Mouse (Mus musculus) midbrain, embryonic 12.5 days (tissue): ENCODE results near the gene Mrpl21. TPM values are rescaled to one million over a fixed set of nuclear protein-coding genes. Genes with fewer than 3 reads are reported as not detected.

Experiments
- ATAC-seq: fragments of 200-750 bp; cut with Nextera tagmentation; 2 replicates; pipeline ENCODE4 v1.8.0; 2017; ENCODE audit warnings: low read depth, moderate TSS enrichment, moderate library complexity; ENCODE audit not compliant: low FRiP score
- H3K27ac ChIP-seq: fragments of 300-500 bp; sonication (generic); replicated peaks from 2 replicates; pipeline ENCODE4 v1.5.1; 2016; ENCODE audit warnings: mild to moderate bottlenecking
- H3K27me3 ChIP-seq: fragments of 300-500 bp; sonication (generic); 2 replicates; pipeline ENCODE4 v1.6.1; 2016; ENCODE audit warnings: mild to moderate bottlenecking
- H3K36me3 ChIP-seq: fragments of 300-500 bp; sonication (generic); 2 replicates; pipeline ENCODE4 v1.6.1; 2016
- H3K4me1 ChIP-seq: fragments of 300-500 bp; sonication (generic); 2 replicates; pipeline ENCODE4 v1.6.1; 2016
- H3K4me2 ChIP-seq: fragments of 300-500 bp; sonication (generic); replicated peaks from 2 replicates; pipeline ENCODE4 v1.6.1; 2016; ENCODE audit warnings: mild to moderate bottlenecking, moderate library complexity
- H3K4me3 ChIP-seq: fragments of 300-500 bp; sonication (generic); 2 replicates; pipeline ENCODE4 v1.5.1; 2016; ENCODE audit warnings: mild to moderate bottlenecking
- H3K9ac ChIP-seq: fragments of 300-500 bp; sonication (generic); replicated peaks from 2 replicates; pipeline ENCODE4 v1.6.1; 2016; ENCODE audit warnings: mild to moderate bottlenecking, moderate library complexity
- H3K9me3 ChIP-seq: fragments of 300-500 bp; sonication (generic); 2 replicates; pipeline ENCODE4 v1.6.1; 2016; ENCODE audit warnings: mild to moderate bottlenecking
- WGBS: fragments of 180-500 bp; shearing (Covaris S2); methylation state at CpG from one replicate; pipeline ENCODE4 v1.1.7; 2016; 5-methylcytosine and 5-hydroxymethylcytosine counted together
- polyA plus RNA-seq: library from polyadenylated mRNA; unstranded; fragments of >200 nt; fragmentation: Nextera tagmentation; extraction: Ambion mirVana; gene quantifications from 2 replicates; pipeline ENCODE4 v1.2.1, GENCODE M21; 2016

Gene Mrpl21
- polyA plus RNA-seq: 113 and 117 TPM in 2 replicates

DNA sequence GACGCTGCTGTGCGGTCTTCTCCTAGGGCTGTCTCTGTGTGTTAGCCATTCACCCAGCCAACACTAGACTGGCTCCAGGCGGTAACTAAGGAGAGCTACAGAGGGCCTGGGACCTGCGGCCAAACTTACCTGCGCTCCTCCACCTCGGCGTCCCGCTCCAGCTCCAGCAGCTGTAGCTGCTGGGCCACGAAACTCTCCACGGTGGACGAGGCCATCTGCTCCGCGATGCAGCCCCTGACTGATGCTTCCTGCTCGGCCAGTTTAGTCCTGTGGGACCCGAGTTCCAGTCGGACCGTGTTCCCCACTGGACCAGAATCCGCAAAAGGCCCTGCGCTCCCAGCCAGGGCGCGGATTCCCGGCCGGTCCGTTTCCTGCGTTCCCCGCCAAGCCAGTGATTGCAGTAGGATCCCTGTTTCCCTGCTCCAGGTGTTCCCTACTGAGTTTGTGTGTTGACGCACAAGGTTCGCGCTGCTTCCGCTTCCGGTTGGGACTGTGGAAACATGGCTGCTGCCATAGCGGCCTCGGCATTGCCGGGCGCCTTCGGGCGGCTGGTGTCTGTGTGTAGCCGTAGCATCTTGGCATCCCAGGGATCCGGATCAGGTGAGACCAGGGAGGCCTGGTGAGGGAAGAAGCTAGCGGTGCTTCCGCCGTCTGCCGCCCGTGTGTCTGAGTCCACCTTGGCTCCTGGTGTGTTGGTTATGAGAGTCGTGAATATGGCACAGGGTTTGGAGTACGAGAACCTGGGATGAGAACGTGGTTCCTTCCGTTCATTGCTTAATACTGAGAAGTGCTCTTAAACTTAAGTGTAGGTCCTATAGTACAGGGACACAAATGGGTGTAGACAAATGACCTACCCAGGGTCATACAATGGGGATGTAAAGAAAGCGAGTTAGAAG, at the start of gene Mrpl21, which contains the start of gene Ighmbp2:
Mrpl21 (plus strand) TSS at position 330 of the 896 bp plus-strand sequence.
Ighmbp2 (minus strand) TSS at position 446 of the 896 bp plus-strand sequence.
- Histone ChIP-seq H3K27me3 (no peaks in the 10 kb centered on the region), H3K36me3 (peaks cover 53% of the 10 kb centered on the region), H3K27ac (peak within 1 kb of the TSS; percentile 69), H3K4me2 (peak within 1 kb of the TSS; percentile 65), H3K4me1 (peaks cover 17% of the 10 kb centered on the region), H3K9ac (peak within 1 kb of the TSS; percentile 62), H3K4me3 (peak within 1 kb of the TSS; percentile 83), H3K9me3 (no peaks in the 10 kb centered on the region)
- peak; percentile 91 for ATAC-seq
- WGBS: under 1% methylated on average over 49 of the region's 49 CpGs

DNA sequence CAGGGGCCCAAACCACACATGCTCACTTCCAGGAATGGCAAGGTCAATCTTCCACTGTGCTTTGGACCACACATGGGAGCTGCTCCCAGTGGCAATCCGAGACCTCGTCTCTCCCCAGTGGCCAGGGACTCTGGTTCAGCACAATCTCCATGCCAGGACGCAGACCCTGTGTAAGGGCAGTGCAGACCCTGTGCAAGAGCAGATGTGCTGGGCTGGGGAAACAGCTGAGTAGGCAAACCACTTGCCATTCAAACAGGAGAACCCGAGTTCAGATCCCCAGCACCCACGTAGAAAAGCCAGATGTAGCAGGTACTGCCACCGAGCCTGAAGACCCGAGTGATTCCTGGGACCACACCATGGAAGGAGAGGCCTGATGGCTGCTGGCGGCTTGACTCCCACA, 22.7 kb upstream of the Mrpl21 start:
- Histone ChIP-seq H3K27me3 (no peaks in the 10 kb centered on the region), H3K9ac (no peak overlapping the region), H3K4me3 (no peak overlapping the region), H3K9me3 (no peaks in the 10 kb centered on the region), H3K4me2 (no peak overlapping the region), H3K4me1 (no peaks in the 10 kb centered on the region), H3K36me3 (peaks cover 52% of the 10 kb centered on the region), H3K27ac (no peak overlapping the region)
- WGBS: 93% methylated on average over 8 of the region's 8 CpGs
- no peak for ATAC-seq

DNA sequence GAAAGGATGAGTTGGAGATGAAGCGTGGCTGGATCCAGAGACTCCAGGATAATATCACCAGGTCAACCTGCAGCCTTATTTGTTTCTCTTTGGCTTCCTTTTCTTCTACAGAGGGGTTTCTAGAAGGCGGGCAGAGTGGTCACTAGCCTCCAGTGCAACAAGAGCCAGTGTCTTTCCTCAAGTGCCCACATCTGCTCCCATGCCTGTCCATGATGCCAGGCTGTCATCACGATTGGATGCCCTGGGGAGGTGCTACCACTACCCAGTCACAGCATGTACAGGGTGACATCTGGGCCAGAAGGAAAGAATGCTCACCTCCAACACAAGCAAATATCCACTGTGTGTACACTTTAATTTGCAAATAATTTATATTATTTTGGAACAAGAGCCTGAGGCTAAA, 22.1 kb upstream of the Mrpl21 start:
- Histone ChIP-seq H3K4me1 (no peaks in the 10 kb centered on the region), H3K27ac (no peak overlapping the region), H3K27me3 (no peaks in the 10 kb centered on the region), H3K4me3 (no peak overlapping the region), H3K9ac (no peak overlapping the region), H3K36me3 (peaks cover 58% of the 10 kb centered on the region), H3K4me2 (no peak overlapping the region), H3K9me3 (no peaks in the 10 kb centered on the region)
- 97% methylated on average over 3 of the region's 3 CpGs for WGBS
- no peak for ATAC-seq

DNA sequence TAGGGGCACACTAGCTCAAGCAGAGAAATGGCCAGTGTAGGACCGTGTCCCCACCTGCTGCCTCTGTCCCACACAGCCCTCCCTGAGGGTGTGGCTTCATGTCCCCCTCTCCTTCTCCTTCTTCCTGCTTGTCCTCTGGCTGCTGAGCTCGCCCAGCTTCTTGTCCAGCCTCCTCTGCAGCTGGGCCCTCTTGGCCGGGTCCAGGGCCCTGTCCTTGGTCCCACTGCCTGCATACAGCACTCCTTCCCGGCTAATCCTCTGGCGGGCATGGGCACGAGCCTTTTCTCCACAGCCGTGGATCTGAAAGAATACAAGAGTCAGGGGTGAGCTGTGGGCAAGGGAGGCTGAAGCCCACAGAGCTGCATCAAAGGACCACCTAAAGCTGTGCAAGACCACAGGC, 21.4 kb upstream of the Mrpl21 start:
- Histone ChIP-seq H3K4me3 (no peak overlapping the region), H3K4me1 (no peaks in the 10 kb centered on the region), H3K27ac (no peak overlapping the region), H3K9me3 (no peaks in the 10 kb centered on the region), H3K4me2 (no peak overlapping the region), H3K9ac (no peak overlapping the region), H3K27me3 (no peaks in the 10 kb centered on the region), H3K36me3 (peaks cover 65% of the 10 kb centered on the region)
- WGBS: 87% methylated on average over 7 of the region's 7 CpGs
- ATAC-seq: no peak

DNA sequence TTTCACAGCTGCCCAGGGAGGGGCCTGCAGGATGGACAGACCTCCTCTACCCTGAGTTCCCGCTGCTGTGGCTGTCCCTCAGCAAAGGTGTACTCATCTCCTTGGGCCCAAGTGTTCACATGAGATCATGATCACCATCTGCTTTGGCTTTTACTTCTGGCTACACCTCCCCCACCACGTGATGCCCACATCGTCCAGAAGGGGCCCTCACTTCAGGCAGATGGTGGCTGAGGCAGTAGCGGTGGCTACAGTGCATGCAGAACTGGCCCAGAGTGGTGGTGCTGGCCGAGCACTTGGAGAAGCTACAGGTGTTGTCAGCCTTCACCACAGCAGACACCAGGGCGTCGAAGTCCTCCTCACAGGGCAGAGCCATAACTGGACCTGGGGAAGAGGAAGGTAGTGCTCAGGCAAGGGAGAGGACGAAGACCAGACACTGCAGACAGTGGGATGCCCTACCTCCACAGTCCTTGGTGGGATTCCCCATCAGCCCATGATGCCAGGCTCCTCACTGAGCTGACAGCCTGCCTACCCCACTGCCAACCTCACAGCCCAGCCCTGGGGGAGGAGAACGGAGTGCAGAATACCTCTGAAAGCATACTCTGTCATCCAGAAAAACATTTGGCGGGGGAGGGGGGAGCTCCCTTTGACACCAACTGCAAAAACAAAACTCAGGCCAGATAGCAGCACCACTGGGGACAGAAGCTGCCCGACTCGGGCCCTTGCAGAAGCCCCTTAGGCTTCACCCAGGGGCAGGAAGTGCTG, 20.8 kb upstream of the Mrpl21 start:
- no peak overlapping the region for H3K4me2 ChIP-seq
- 89% methylated on average over 12 of the region's 12 CpGs for WGBS
- no peaks in the 10 kb centered on the region for H3K4me1 ChIP-seq
- H3K27ac ChIP-seq: no peak overlapping the region
- H3K4me3 ChIP-seq: no peak overlapping the region
- H3K9ac ChIP-seq: no peak overlapping the region
- ATAC-seq: no peak
- H3K36me3 ChIP-seq: peaks cover 71% of the 10 kb centered on the region
- no peaks in the 10 kb centered on the region for H3K9me3 ChIP-seq
- H3K27me3 ChIP-seq: no peaks in the 10 kb centered on the region

DNA sequence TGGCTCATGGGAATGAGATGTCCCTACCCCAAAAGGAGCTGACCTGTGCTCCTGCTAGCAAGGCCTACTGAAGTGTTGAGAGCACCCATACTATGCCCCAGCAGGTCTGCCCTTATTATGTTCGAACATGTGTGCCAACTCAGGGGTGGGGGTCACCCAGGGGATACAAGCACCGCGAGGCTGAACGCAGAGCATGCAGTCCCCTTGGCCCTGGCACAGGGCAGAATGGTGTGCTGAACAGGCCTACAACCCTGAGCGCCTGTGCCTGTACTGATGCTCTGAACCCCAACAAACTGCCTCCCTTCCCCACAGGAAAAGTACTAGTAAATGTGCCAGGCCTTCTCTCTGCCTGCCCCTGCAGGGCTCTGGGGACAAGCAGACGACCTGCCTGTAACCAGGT, 18.4 kb upstream of the Mrpl21 start:
- WGBS: 96% methylated on average over 6 of the region's 6 CpGs
- no peak overlapping the region for H3K27ac ChIP-seq
- no peaks in the 10 kb centered on the region for H3K27me3 ChIP-seq
- H3K9me3 ChIP-seq: no peaks in the 10 kb centered on the region
- H3K36me3 ChIP-seq: peaks cover 95% of the 10 kb centered on the region
- H3K4me2 ChIP-seq: no peak overlapping the region
- no peak overlapping the region for H3K4me3 ChIP-seq
- H3K9ac ChIP-seq: no peak overlapping the region
- no peaks in the 10 kb centered on the region for H3K4me1 ChIP-seq
- ATAC-seq: no peak

DNA sequence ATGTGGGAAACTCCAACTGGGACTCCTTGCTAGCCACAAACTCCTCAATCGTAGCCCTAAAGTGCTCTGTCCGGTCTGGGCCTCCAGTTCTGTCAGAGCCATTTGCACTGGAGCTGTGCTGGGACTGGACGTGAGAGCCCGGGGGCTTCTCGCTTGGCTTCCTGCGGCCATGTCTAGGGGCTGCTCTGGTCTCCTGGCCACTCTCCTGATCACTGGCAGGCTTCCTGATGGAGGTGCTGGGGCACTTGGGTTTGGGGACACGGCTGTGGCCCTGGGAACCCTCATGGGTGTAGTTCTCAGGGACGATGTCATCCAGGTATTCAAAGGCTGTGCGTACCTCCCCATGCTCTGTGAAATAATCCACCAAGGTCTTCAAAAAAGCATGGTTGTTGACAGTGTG, 17.5 kb upstream of the Mrpl21 start:
- Histone ChIP-seq H3K9me3 (no peaks in the 10 kb centered on the region), H3K36me3 (peaks cover 97% of the 10 kb centered on the region), H3K4me2 (no peak overlapping the region), H3K4me1 (no peaks in the 10 kb centered on the region), H3K27ac (no peak overlapping the region), H3K9ac (no peak overlapping the region), H3K27me3 (no peaks in the 10 kb centered on the region), H3K4me3 (no peak overlapping the region)
- 96% methylated on average over 9 of the region's 9 CpGs for WGBS
- ATAC-seq: no peak

DNA sequence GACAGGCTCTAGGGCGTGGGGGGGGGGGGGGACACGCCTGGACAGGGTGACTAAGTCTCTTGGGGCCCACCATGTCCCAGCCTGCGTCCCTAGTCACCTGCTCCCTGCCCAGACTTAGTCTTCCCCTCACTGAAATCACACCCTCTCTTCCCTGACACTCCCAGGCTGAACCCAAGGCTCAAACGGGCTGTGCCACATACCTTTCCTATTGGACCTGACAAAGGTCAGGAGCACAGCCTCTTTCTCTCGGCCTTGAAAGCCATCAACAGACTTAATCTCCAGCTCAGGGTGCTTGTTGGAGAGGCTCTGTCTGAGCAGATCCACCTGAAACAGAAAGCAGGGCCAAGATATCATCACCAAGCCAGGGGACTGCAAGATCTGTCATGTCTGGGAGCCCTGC, 16.6 kb upstream of the Mrpl21 start:
- no peak overlapping the region for H3K27ac ChIP-seq
- no peaks in the 10 kb centered on the region for H3K9me3 ChIP-seq
- no peak overlapping the region for H3K4me2 ChIP-seq
- no peak overlapping the region for H3K9ac ChIP-seq
- H3K27me3 ChIP-seq: no peaks in the 10 kb centered on the region
- no peak for ATAC-seq
- no peaks in the 10 kb centered on the region for H3K4me1 ChIP-seq
- 93% methylated on average over 5 of the region's 5 CpGs for WGBS
- no peak overlapping the region for H3K4me3 ChIP-seq
- peaks cover 97% of the 10 kb centered on the region for H3K36me3 ChIP-seq

DNA sequence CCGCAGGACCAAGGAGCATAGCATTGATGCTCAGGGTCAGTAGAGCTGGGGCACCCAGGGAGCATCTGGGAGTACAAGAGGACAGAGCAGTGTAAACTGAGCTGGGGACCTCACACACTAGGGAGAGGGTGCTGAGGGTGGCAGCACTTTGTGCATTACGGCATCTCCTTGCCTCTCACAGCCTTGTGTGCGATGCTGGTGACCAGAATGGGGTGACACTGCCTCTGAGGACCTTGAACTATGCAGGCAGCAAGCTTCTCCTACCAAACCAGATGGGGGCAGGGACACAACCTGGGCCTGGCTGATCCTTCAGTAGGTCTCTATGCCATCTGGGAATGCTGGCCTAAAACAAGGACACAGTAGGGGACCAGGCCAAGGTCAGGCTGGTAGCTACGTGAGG, 16.0 kb upstream of the Mrpl21 start:
- H3K4me3 ChIP-seq: no peak overlapping the region
- H3K4me1 ChIP-seq: no peaks in the 10 kb centered on the region
- no peaks in the 10 kb centered on the region for H3K9me3 ChIP-seq
- H3K27me3 ChIP-seq: no peaks in the 10 kb centered on the region
- no peak for ATAC-seq
- no peak overlapping the region for H3K9ac ChIP-seq
- no peak overlapping the region for H3K4me2 ChIP-seq
- WGBS: 91% methylated on average over 4 of the region's 4 CpGs
- H3K36me3 ChIP-seq: peaks cover 97% of the 10 kb centered on the region
- H3K27ac ChIP-seq: no peak overlapping the region

DNA sequence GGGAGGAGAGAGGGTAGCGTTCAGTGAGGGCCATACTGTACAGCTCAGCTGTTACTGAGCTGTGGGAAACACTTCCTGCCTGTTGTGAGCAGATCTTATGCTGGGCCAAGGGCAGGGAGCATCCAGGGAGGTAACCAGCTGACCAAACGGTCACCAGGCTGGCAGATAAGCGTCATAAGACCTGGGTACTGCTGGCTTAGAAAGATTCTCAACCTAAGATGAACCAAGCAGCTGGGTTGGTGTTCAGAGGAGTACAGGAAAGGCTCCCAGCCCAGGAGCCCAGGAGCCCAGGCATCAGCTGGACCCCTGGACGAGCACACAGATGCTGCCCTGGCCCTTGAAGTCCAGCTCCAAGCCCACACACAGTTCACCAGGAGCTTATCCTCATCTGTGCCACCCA, 15.4 kb upstream of the Mrpl21 start:
- Histone ChIP-seq H3K9ac (no peak overlapping the region), H3K4me3 (no peak overlapping the region), H3K4me2 (no peak overlapping the region), H3K4me1 (no peaks in the 10 kb centered on the region), H3K36me3 (peaks cover 97% of the 10 kb centered on the region), H3K9me3 (no peaks in the 10 kb centered on the region), H3K27me3 (no peaks in the 10 kb centered on the region), H3K27ac (no peak overlapping the region)
- ATAC-seq: no peak
- WGBS: 95% methylated on average over 4 of the region's 4 CpGs

DNA sequence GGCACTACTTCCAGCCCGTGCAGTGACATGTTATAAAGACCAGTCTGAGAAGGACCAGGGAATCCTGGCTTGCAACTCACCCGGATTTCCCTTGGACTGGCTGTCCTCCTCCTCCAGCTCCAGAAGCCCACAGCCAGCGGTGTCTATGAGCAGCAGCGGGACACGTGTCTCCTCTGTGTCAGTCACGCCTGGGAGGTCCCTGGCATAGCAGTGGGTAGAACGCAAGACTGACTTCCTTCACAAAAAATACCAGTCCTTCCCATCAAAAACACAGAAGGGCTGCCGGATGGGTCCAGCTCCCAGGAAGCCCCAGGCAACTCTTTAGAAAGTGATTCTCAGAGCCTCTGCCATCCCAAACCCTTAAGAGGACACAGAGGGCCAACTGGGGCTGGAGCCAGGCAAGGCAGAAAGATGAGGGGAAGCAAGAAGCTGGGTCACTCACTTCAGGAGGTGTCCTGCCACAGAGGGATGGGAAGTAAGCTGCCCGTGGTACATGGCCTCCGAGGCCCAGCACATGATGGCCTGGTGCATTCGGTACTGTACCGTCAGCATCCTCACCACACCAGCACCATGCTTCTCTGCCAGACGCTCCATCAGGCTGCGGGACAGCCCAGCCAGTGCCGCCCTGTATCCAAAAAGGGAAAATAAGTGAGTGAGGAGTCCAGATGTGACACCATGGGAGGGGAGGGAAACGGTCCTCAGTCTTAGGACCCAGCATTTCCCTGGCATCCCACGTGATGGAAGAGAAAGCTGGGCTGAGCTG, 14.3 kb upstream of the Mrpl21 start:
- H3K36me3 ChIP-seq: peaks cover 100% of the 10 kb centered on the region
- H3K27ac ChIP-seq: no peak overlapping the region
- no peaks in the 10 kb centered on the region for H3K9me3 ChIP-seq
- ATAC-seq: no peak
- no peak overlapping the region for H3K4me2 ChIP-seq
- H3K4me1 ChIP-seq: no peaks in the 10 kb centered on the region
- H3K27me3 ChIP-seq: no peaks in the 10 kb centered on the region
- H3K9ac ChIP-seq: no peak overlapping the region
- H3K4me3 ChIP-seq: no peak overlapping the region
- 90% methylated on average over 17 of the region's 17 CpGs for WGBS

DNA sequence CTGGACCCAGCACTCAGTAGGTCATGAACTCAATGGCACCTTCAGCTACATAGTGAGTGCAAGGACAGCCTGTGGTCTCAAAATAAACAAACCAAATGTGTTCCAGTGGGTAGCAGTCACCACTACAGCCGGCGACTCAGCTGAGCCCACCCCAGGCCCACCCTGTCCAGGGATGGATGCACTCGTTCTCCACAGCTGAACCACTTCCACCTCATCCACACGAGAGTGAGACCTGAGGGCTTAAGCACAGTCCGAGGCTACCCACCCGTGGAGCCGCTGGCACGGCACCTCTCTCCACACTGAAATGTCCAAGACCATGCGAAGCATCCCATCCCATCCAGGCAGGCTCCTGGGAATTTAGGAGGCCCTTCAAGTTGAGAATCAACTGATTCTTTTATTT, 13.4 kb upstream of the Mrpl21 start:
- H3K36me3 ChIP-seq: peaks cover 100% of the 10 kb centered on the region
- H3K9me3 ChIP-seq: no peaks in the 10 kb centered on the region
- no peak for ATAC-seq
- H3K4me3 ChIP-seq: no peak overlapping the region
- no peak overlapping the region for H3K9ac ChIP-seq
- no peak overlapping the region for H3K4me2 ChIP-seq
- no peaks in the 10 kb centered on the region for H3K27me3 ChIP-seq
- no peak overlapping the region for H3K27ac ChIP-seq
- WGBS: 92% methylated on average over 9 of the region's 9 CpGs
- no peaks in the 10 kb centered on the region for H3K4me1 ChIP-seq
